Mouse (Mus musculus) liver, embryonic 14.5 days (tissue): ENCODE data around the gene Clec1b.

Experiments used
- CTCF ChIP-seq: IDR thresholded peaks from 2 replicates; pipeline ENCODE4 v1.5.1; 2016; ENCODE audit warnings: antibody characterized with exemption, low read depth, control low read depth
- EP300 ChIP-seq: IDR thresholded peaks from 2 replicates; pipeline ENCODE4 v1.6.1; 2016; ENCODE audit warnings: antibody characterized with exemption, low read depth

DNA sequence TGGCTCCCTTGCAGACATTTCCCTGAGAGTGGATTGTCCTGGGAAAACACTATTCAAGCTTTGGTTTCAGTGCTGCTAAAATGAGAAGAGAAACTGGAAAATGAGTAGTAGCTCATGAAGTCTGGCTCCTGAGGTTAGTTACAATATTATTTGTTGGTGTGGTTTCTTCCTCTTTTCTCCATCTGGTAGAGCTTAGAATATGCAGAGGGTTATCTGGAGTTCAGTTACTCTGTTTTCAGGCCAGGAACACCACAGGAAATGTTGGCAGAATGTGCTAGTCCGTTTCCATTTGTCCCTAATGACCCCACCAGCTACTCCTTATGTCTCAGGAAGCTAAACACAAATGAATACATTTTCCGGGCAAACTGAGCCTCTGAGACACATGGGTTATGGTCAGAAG is 10.2 kb downstream of the Clec1b start:
- TF ChIP-seq CTCF (no peak), EP300 (no peak)
